ENCODE assay signal across 10 mouse cellular contexts in the genomic region with DNA sequence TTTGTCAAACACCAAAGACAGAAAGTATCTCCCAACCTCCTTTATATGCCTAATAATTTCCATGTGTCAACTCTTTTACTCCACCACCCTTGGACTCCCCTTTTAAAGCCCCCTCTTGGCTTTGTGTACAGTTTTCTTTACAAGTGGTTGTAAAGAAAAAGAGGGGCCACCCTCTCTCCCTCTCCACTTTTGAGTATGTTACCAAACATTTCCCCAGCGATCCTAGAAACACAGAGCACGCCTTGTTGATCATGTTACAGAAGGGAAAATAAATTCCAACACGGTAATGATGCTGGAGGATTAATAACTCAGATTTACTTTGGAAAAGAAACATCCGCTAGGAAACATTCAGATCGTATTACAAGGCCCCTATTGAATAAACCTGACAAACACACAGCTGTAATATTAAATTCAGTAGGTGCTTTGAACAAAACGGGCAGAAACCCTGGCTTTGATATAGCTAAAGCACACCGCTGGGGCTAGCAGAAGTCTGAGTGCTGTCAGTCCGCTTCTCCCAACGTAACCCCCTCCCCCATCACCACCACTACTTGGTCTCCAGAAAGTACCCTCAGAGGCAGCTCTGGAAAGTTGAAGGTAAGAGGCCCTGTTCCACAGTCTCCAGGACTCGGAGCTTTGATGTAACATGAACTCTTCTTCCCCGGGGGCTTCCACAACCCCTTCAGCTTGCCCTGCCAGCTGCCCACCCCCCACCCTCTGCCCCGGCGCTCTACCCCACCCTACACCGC. TPM values are rescaled to one million over a fixed set of nuclear protein-coding genes. Genes with fewer than 3 reads are reported as not detected.
DNase-seq lines count a peak whose midpoint lies in the region; ATAC-seq lines count a peak whose summit lies in the region.
"Had no signal": no experiment of that assay in that cellular context is flagged by ENCODE, and none has a peak within 500 bp of the region (broad histone marks: within the 10 kb centered on the region; RNA-seq: fewer than 3 reads in every experiment).

No protein-coding gene starts in this region.

- 26% methylated on average over 14 of the region's 14 CpGs for WGBS in heart, embryonic 15.5 days
- WGBS in embryonic facial prominence, embryonic 10.5 days, result 6% methylated on average over 14 of the region's 14 CpGs
- WGBS in intestine, embryonic 16.5 days, result 14% methylated on average over 14 of the region's 14 CpGs
- 13% methylated on average over 13 of the region's 14 CpGs for WGBS in midbrain, embryonic 16.5 days

- peaks cover 49% of the 10 kb centered on the region for H3K4me1 ChIP-seq in heart, embryonic 15.5 days (replicated peaks)
- peaks cover 70% of the 10 kb centered on the region for H3K4me1 ChIP-seq in embryonic facial prominence, embryonic 10.5 days
- peaks cover 15% of the 10 kb centered on the region; the same call in 1 of the 2 replicates for H3K4me1 ChIP-seq in intestine, embryonic 16.5 days (ENCODE audit: control insufficient read depth, insufficient read depth, low read length)
- H3K4me1 ChIP-seq in midbrain, embryonic 16.5 days (ENCODE audit: control insufficient read depth, insufficient read depth, low read length), result peaks cover 39% of the 10 kb centered on the region

- peaks cover 4% of the 10 kb centered on the region; the same call in 1 of the 2 replicates for H3K36me3 ChIP-seq in heart, embryonic 15.5 days
- H3K36me3 ChIP-seq in embryonic facial prominence, embryonic 10.5 days (replicated peaks), result peaks cover 15% of the 10 kb centered on the region
- no peaks in the 10 kb centered on the region for H3K36me3 ChIP-seq in intestine, embryonic 16.5 days (ENCODE audit: control insufficient read depth, insufficient read depth, low read length)
- no peaks in the 10 kb centered on the region for H3K36me3 ChIP-seq in midbrain, embryonic 16.5 days (ENCODE audit: control insufficient read depth, insufficient read depth, low read length)

- H3K4me2 ChIP-seq in heart, embryonic 15.5 days, result peak overlapping the region; percentile 82
- H3K4me2 ChIP-seq in intestine, embryonic 16.5 days (ENCODE audit: low read depth, low read length), result peak overlapping the region; percentile 88
- peak overlapping the region; percentile 67 for H3K4me2 ChIP-seq in midbrain, embryonic 16.5 days (ENCODE audit: low read length)

- DNase-seq in heart, postnatal 36 days, result no peak
- DNase-seq in embryonic facial prominence, embryonic 10.5 days (ENCODE audit: low spot score), result peak; percentile 69
- no peak for DNase-seq in thymus, adult 18-20 months
- DNase-seq in T-cell, adult 2 months (ENCODE audit: low spot score), result no peak
- no peak for DNase-seq in right cerebral cortex, postnatal 14 days

- peaks cover 15% of the 10 kb centered on the region for H3K27me3 ChIP-seq in heart, embryonic 15.5 days
- peaks cover 92% of the 10 kb centered on the region for H3K27me3 ChIP-seq in embryonic facial prominence, embryonic 10.5 days (replicated peaks; ENCODE audit: low read depth, poor library complexity, severe bottlenecking)
- peaks cover 16% of the 10 kb centered on the region; the same call in 1 of the 2 replicates for H3K27me3 ChIP-seq in intestine, embryonic 16.5 days (replicated peaks; ENCODE audit: control insufficient read depth, insufficient read depth, low read length)
- H3K27me3 ChIP-seq in midbrain, embryonic 16.5 days (ENCODE audit: control insufficient read depth, insufficient read depth, low read depth, low read length), result peaks cover 37% of the 10 kb centered on the region
- H3K27me3 ChIP-seq: CH12.LX had no signal

- peak overlapping the region; percentile 54 for H3K9ac ChIP-seq in heart, embryonic 15.5 days
- peak overlapping the region; percentile 69 for H3K9ac ChIP-seq in intestine, embryonic 16.5 days (ENCODE audit: low read depth, low read length)
- no peak overlapping the region for H3K9ac ChIP-seq in midbrain, embryonic 16.5 days (ENCODE audit: low read depth, low read length)

- H3K9me3 ChIP-seq in heart, embryonic 15.5 days (replicated peaks), result no peaks in the 10 kb centered on the region
- no peaks in the 10 kb centered on the region for H3K9me3 ChIP-seq in embryonic facial prominence, embryonic 10.5 days
- H3K9me3 ChIP-seq in intestine, embryonic 16.5 days (ENCODE audit: control insufficient read depth, low read length), result no peaks in the 10 kb centered on the region
- no peaks in the 10 kb centered on the region for H3K9me3 ChIP-seq in midbrain, embryonic 16.5 days (replicated peaks; ENCODE audit: control insufficient read depth, low read length, poor library complexity, severe bottlenecking)

- ATAC-seq in heart, embryonic 15.5 days (replicated peaks; ENCODE audit: insufficient number of reproducible peaks, insufficient read depth, low FRiP score, low read depth), result no peak
- ATAC-seq in intestine, embryonic 16.5 days, result no peak
- ATAC-seq in midbrain, embryonic 16.5 days, result no peak

- intact Hi-C loops in heart, postnatal 36 days (cut with DNase I), result loop anchor here (5.0 kb wide), 6 partner anchors 83 to 728 kb away; partner anchors contain the start of gene Ddhd1

- peak overlapping the region; percentile 70 for H3K4me3 ChIP-seq in heart, embryonic 15.5 days
- peak overlapping the region; percentile 68 for H3K4me3 ChIP-seq in embryonic facial prominence, embryonic 10.5 days
- peak overlapping the region; percentile 66 for H3K4me3 ChIP-seq in intestine, embryonic 16.5 days (ENCODE audit: low read length)
- H3K4me3 ChIP-seq in midbrain, embryonic 16.5 days (ENCODE audit: low read depth, low read length), result peak overlapping the region; percentile 43
- H3K4me3 ChIP-seq: megakaryocyte, embryonic 14.5 days had no signal

- H3K27ac ChIP-seq in heart, embryonic 15.5 days, result peak overlapping the region; percentile 29; the same call in 1 of the 2 replicates
- peak overlapping the region; percentile 83 for H3K27ac ChIP-seq in embryonic facial prominence, embryonic 10.5 days (replicated peaks)
- H3K27ac ChIP-seq in intestine, embryonic 16.5 days (ENCODE audit: low read length), result peak overlapping the region; percentile 72
- H3K27ac ChIP-seq in midbrain, embryonic 16.5 days (ENCODE audit: low read length), result no peak overlapping the region

RNA-seq across cellular contexts. Expression of gene Bmp4, which starts 5.3 kb away (rescaled TPM):
- polyA plus RNA-seq in heart, embryonic 15.5 days (2015; fragmentation: Nextera tagmentation; extraction: Ambion mirVana), result 16.7 and 18.7 TPM in 2 replicates
- 10 to 100 TPM; 13.3 to 17.8 TPM for total RNA-seq in heart, postnatal 36 days (2021)
- 22.9 and 24.8 TPM in 2 replicates for polyA plus RNA-seq in embryonic facial prominence, embryonic 10.5 days (2016; fragmentation: Nextera tagmentation; extraction: Ambion mirVana)
- 67.2 and 75.2 TPM in 2 replicates for polyA plus RNA-seq in intestine, embryonic 16.5 days (2015; fragmentation: Nextera tagmentation; extraction: Ambion mirVana)
- 5.5 and 6.5 TPM in 2 replicates for polyA plus RNA-seq in midbrain, embryonic 16.5 days (2015; fragmentation: Nextera tagmentation; extraction: Ambion mirVana)
- total RNA-seq: CH12.LX had no signal

RNA-seq across cellular contexts. Expression of gene Gm15217, which starts 5.9 kb away (rescaled TPM):
- not detected in 2 replicates for polyA plus RNA-seq in heart, embryonic 15.5 days (2015; fragmentation: Nextera tagmentation; extraction: Ambion mirVana)
- not detected for total RNA-seq in heart, postnatal 36 days (2021)
- not detected in 2 replicates for polyA plus RNA-seq in embryonic facial prominence, embryonic 10.5 days (2016; fragmentation: Nextera tagmentation; extraction: Ambion mirVana)
- 0.21 TPM in 1 of 2 replicates, not detected in the other for polyA plus RNA-seq in intestine, embryonic 16.5 days (2015; fragmentation: Nextera tagmentation; extraction: Ambion mirVana)
- polyA plus RNA-seq in midbrain, embryonic 16.5 days (2015; fragmentation: Nextera tagmentation; extraction: Ambion mirVana), result not detected in 2 replicates
- total RNA-seq: CH12.LX had no signal
